Mouse (Mus musculus) myocyte (in vitro differentiated cells): Measurements from ENCODE around the gene Slc25a10.

Source experiments
- MAX ChIP-seq: IDR thresholded peaks from one replicate; pipeline ENCODE4 v1.6.1; 2011; ENCODE audit warnings: low read depth, mild to moderate bottlenecking, control low read depth
- MYOD1 ChIP-seq, 3 experiments: IDR thresholded peaks; one replicate each; pipeline ENCODE4 v1.6.1; 2011; ENCODE audit warnings: control low read depth in 2 of 3, low read depth in 2 of 3, mild to moderate bottlenecking in 2 of 3, moderate library complexity in 1 of 3; ENCODE audit not compliant: insufficient read length in 2 of 3, control insufficient read depth in 1 of 3
- MYOG ChIP-seq, 3 experiments: IDR thresholded peaks; one replicate each; pipeline ENCODE4 v1.6.1; 2011; ENCODE audit warnings: control low read depth in 2 of 3, low read depth in 2 of 3, mild to moderate bottlenecking in 2 of 3; ENCODE audit not compliant: insufficient read length in 2 of 3, control insufficient read depth in 1 of 3, insufficient read depth in 1 of 3
- POLR2A ChIP-seq: IDR thresholded peaks from one replicate; pipeline ENCODE4 v1.6.1; 2011; ENCODE audit warnings: low read depth, mild to moderate bottlenecking, control low read depth, moderate library complexity; ENCODE audit not compliant: insufficient read length
- REST ChIP-seq: IDR thresholded peaks from one replicate; pipeline ENCODE4 v1.6.1; 2011; ENCODE audit warnings: mild to moderate bottlenecking, control low read depth, moderate library complexity; ENCODE audit not compliant: insufficient read depth, insufficient read length
- SRF ChIP-seq: IDR thresholded peaks from one replicate; pipeline ENCODE4 v1.6.1; 2011; ENCODE audit warnings: low read depth; ENCODE audit not compliant: control insufficient read depth, insufficient read length

DNA sequence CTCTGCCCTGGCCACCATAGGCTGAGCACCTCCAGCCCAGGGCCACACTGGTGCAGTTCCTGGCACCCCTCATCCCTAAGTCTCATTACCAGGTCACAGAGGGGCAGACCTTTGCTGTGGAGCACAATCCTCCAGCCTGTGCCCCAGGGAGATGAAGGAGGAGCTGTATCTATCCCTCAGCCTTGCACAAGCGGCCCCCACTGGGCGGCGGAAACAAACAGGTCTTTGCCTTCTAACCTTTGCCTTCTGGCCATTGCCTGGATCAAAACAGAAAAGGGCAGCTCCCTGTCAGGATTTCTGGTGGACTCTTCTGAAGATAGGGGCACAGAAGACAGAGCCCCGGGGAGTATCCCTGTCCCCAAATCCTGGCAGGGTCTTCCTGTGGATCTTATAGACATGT lies 37.3 kb downstream of the Slc25a10 start:
- TF ChIP-seq POLR2A = no peak
- no peak for TF ChIP-seq MYOD1 (IDR thresholded peaks at IDR 0.05; ENCODE audit: control insufficient read depth in 1 of 3, insufficient read length in 2 of 3, low read depth in 2 of 3)
- TF ChIP-seq SRF = no peak
- no peak for TF ChIP-seq REST
- no peak for TF ChIP-seq MAX
- TF ChIP-seq MYOG (IDR thresholded peaks at IDR 0.05; ENCODE audit: control insufficient read depth in 1 of 3, insufficient read depth in 1 of 3, insufficient read length in 2 of 3, low read depth in 2 of 3) = no peak
